9 mouse cellular contexts compared by ENCODE assay signal in the genomic region with DNA sequence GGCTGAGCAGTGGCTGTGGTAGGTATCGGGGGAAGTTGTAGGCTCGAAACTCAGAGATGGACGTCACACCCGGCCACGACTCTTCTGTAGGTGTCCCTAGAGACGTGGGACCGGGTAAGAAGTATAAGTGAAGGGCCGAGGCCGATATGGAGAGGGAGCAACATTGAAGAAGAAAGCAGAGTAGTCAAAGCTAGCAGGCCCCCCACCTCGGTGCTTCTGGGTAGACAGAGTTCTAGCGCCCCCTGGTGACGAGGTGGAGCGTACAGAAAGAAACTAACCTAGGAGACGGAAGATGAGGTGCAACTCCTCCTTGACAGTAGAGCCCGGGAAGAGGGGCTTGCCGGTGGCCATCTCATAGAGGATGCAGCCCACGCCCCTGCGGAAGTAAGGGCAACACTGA. TPM values are rescaled to one million over a fixed set of nuclear protein-coding genes. Genes with fewer than 3 reads are reported as not detected.
A peak's percentile ranks its signal among the peaks of the same experiment; 100 is the strongest.
DNase-seq lines count a peak whose midpoint lies in the region; ATAC-seq and TF ChIP-seq lines count a peak whose summit lies in the region.
"Had no signal": no experiment of that assay in that cellular context is flagged by ENCODE, and none has a peak within 500 bp of the region (broad histone marks: within the 10 kb centered on the region; RNA-seq: fewer than 3 reads in every experiment).

No protein-coding gene starts in this region.

- 38% methylated on average over 18 of the region's 18 CpGs for WGBS in intestine, postnatal 0 days
- WGBS in intestine, embryonic 15.5 days, result 40% methylated on average over 18 of the region's 18 CpGs
- 35% methylated on average over 18 of the region's 18 CpGs for WGBS in heart, adult 2 months

- TF ChIP-seq POLR2A in cortical plate, adult 2 months (IDR thresholded peaks at IDR 0.05; ENCODE audit: extremely low read depth, insufficient read depth, low read length), result no peak
- no peak for TF ChIP-seq POLR2A in heart, adult 2 months (IDR thresholded peaks at IDR 0.05; ENCODE audit: insufficient read depth, low read depth, low read length)

- intact Hi-C loops in heart, adult 2 months (cut with DNase I), result loop anchor here (1.0 to 5.0 kb wide), 3 partner anchors 69 to 134 kb away; no protein-coding TSS in a partner anchor
- intact Hi-C loops in left cerebral cortex, postnatal 25 days (cut with DNase I), result loop anchor here (1.0 to 2.0 kb wide), 3 partner anchors 122 to 178 kb away; no protein-coding TSS in a partner anchor

- H3K9ac ChIP-seq in intestine, postnatal 0 days (ENCODE audit: low read depth, low read length), result no peak overlapping the region
- H3K9ac ChIP-seq in intestine, embryonic 15.5 days, result no peak overlapping the region
- H3K9ac ChIP-seq in heart, adult 2 months (ENCODE audit: low read depth, low read length), result no peak overlapping the region
- H3K9ac ChIP-seq: limb, embryonic 15.5 days had no signal

- no peak overlapping the region for H3K4me3 ChIP-seq in intestine, postnatal 0 days (ENCODE audit: low read depth, low read length)
- no peak overlapping the region for H3K4me3 ChIP-seq in intestine, embryonic 15.5 days (replicated peaks)
- H3K4me3 ChIP-seq in cortical plate, adult 2 months (ENCODE audit: insufficient read depth, low read length), result no peak overlapping the region
- no peak overlapping the region for H3K4me3 ChIP-seq in heart, adult 2 months
- H3K4me3 ChIP-seq: limb, embryonic 15.5 days had no signal

- no peak for ATAC-seq in intestine, postnatal 0 days
- ATAC-seq in intestine, embryonic 15.5 days, result no peak

- H3K36me3 ChIP-seq in intestine, postnatal 0 days (ENCODE audit: control insufficient read depth, insufficient read depth), result peaks cover 41% of the 10 kb centered on the region; the same call in 1 of the 2 replicates
- H3K36me3 ChIP-seq in intestine, embryonic 15.5 days, result no peaks in the 10 kb centered on the region; the same call in 1 of the 2 replicates
- H3K36me3 ChIP-seq in heart, adult 2 months (ENCODE audit: control insufficient read depth, insufficient read depth, low read length), result no peaks in the 10 kb centered on the region
- H3K36me3 ChIP-seq: limb, embryonic 15.5 days had no signal

- no peak overlapping the region for H3K27ac ChIP-seq in intestine, postnatal 0 days (ENCODE audit: low read depth, low read length)
- H3K27ac ChIP-seq in intestine, embryonic 15.5 days, result no peak overlapping the region
- H3K27ac ChIP-seq in cortical plate, adult 2 months (ENCODE audit: insufficient read depth, low read length), result no peak overlapping the region
- no peak overlapping the region for H3K27ac ChIP-seq in heart, adult 2 months
- H3K27ac ChIP-seq: limb, embryonic 15.5 days had no signal

- no peaks in the 10 kb centered on the region for H3K27me3 ChIP-seq in intestine, postnatal 0 days (replicated peaks; ENCODE audit: control insufficient read depth, insufficient read depth, low read length)
- H3K27me3 ChIP-seq in intestine, embryonic 15.5 days (replicated peaks), result no peaks in the 10 kb centered on the region
- H3K27me3 ChIP-seq in heart, adult 2 months (ENCODE audit: control insufficient read depth, insufficient read depth, low read length), result no peaks in the 10 kb centered on the region
- H3K27me3 ChIP-seq: limb, embryonic 15.5 days had no signal

- 0 out of 2 replicates have a peak, but pooled peaks have one; percentile 14 for TF ChIP-seq EP300 in heart, adult 2 months (IDR thresholded peaks at IDR 0.05; ENCODE audit: insufficient read depth, low read depth, low read length)

- peak; percentile 84 for TF ChIP-seq CTCF in intestine, postnatal 0 days (IDR thresholded peaks at IDR 0.05; ENCODE audit: low read depth)
- peak; percentile 85 for TF ChIP-seq CTCF in cortical plate, adult 2 months (IDR thresholded peaks at IDR 0.05; ENCODE audit: extremely low read depth, insufficient read depth, low read length)
- TF ChIP-seq CTCF in heart, adult 2 months (IDR thresholded peaks at IDR 0.05), result peak; percentile 91

- H3K4me1 ChIP-seq in intestine, postnatal 0 days (replicated peaks; ENCODE audit: control insufficient read depth, insufficient read depth, low read length), result no peaks in the 10 kb centered on the region
- no peaks in the 10 kb centered on the region for H3K4me1 ChIP-seq in intestine, embryonic 15.5 days (replicated peaks)
- 0 out of 2 replicates have a peak, but pooled peaks cover 1% of the 10 kb centered on the region for H3K4me1 ChIP-seq in cortical plate, adult 2 months (ENCODE audit: control insufficient read depth, insufficient read depth, low read length)
- H3K4me1 ChIP-seq in heart, adult 2 months (ENCODE audit: control insufficient read depth, insufficient read depth, low read length), result no peaks in the 10 kb centered on the region

- H3K79me2 ChIP-seq in heart, adult 2 months (replicated peaks; ENCODE audit: control insufficient read depth, insufficient read depth, low read length), result no peaks in the 10 kb centered on the region

- H3K4me2 ChIP-seq in intestine, postnatal 0 days (replicated peaks; ENCODE audit: low read depth), result no peak overlapping the region
- no peak overlapping the region for H3K4me2 ChIP-seq in intestine, embryonic 15.5 days (replicated peaks)
- H3K4me2 ChIP-seq: limb, embryonic 15.5 days had no signal

- peak; percentile 62 to 74 for DNase-seq in adrenal gland, adult 18-20 months (ENCODE audit: low spot score in 2 of 2)
- peak; percentile 56 to 74 for DNase-seq in heart, adult 2 months
- DNase-seq in left cerebral cortex, postnatal 25 days (ENCODE audit: low spot score in 2 of 2), result peak; percentile 70 to 76
- peak; percentile 78 for DNase-seq in naive thymus-derived CD4-positive, alpha-beta T cell, adult 2 months (ENCODE audit: low read depth)
- peak; percentile 74 for DNase-seq in testis, postnatal 14 days (ENCODE audit: low spot score)

- no peaks in the 10 kb centered on the region for H3K9me3 ChIP-seq in intestine, postnatal 0 days (ENCODE audit: control insufficient read depth)
- no peaks in the 10 kb centered on the region for H3K9me3 ChIP-seq in intestine, embryonic 15.5 days
- H3K9me3 ChIP-seq: limb, embryonic 15.5 days had no signal

RNA-seq across cellular contexts. Expression of gene Cdk18, which starts 22.9 kb away (rescaled TPM):
- 33.7 and 39.3 TPM in 2 replicates for polyA plus RNA-seq in intestine, postnatal 0 days (2015; fragmentation: Nextera tagmentation; extraction: Ambion mirVana)
- 10.5 and 13.4 TPM in 2 replicates for polyA plus RNA-seq in intestine, embryonic 15.5 days (2015; fragmentation: Nextera tagmentation; extraction: Ambion mirVana)
- total RNA-seq in adrenal gland, adult 18-20 months (2021), result 10 to 100 TPM; 16.1 to 16.3 TPM
- 24.9 and 30.0 TPM in 2 replicates for polyA plus RNA-seq in cortical plate, adult 2 months (2012; rRNA removed)
- total RNA-seq in heart, adult 2 months (2021), result 10 to 100 TPM; 14.0 to 15.8 TPM
- polyA plus RNA-seq in heart, adult 2 months (2012; rRNA removed), result 20.9 and 25.1 TPM in 2 replicates
- 10 to 100 TPM; 26.9 to 28.7 TPM for total RNA-seq in left cerebral cortex, postnatal 25 days (2021)

RNA-seq across cellular contexts. Expression of gene Mfsd4a, which starts 48.7 kb away (rescaled TPM):
- 6.1 and 7.0 TPM in 2 replicates for polyA plus RNA-seq in intestine, postnatal 0 days (2015; fragmentation: Nextera tagmentation; extraction: Ambion mirVana)
- polyA plus RNA-seq in intestine, embryonic 15.5 days (2015; fragmentation: Nextera tagmentation; extraction: Ambion mirVana), result 8.7 and 10.3 TPM in 2 replicates
- total RNA-seq in adrenal gland, adult 18-20 months (2021), result 10 to 100 TPM; 13.3 to 31.0 TPM
- polyA plus RNA-seq in cortical plate, adult 2 months (2012; rRNA removed), result 73.5 and 84.7 TPM in 2 replicates
- total RNA-seq in heart, adult 2 months (2021), result 1 to 10 TPM; 1.4 to 1.6 TPM
- 3.0 and 3.6 TPM in 2 replicates for polyA plus RNA-seq in heart, adult 2 months (2012; rRNA removed)
- total RNA-seq in left cerebral cortex, postnatal 25 days (2021), result 10 to 100 TPM; 73.5 to 87.6 TPM
